Mouse (Mus musculus) CH12.LX (cell line): ENCODE data around the gene 4930402F06Rik.

Experiments used
- CTCF ChIP-seq, 2 experiments: IDR thresholded peaks in 1 of 2; conservative IDR thresholded peaks in 1 of 2; 2 replicates each; pipeline ENCODE4 v1.5.1; 2011 to 2012; ENCODE audit warnings: low read depth in 2 of 2, low read length in 2 of 2, improper control_type of control experiment in 1 of 2, inconsistent platforms in 1 of 2, mild to moderate bottlenecking in 1 of 2, moderate library complexity in 1 of 2
- HCFC1 ChIP-seq: IDR thresholded peaks from 2 replicates; pipeline ENCODE4 v1.6.1; 2012; ENCODE audit warnings: low read depth, mild to moderate bottlenecking, inconsistent platforms, low read length, improper control_type of control experiment
- MAFK ChIP-seq: IDR thresholded peaks from 2 replicates; pipeline ENCODE4 v1.6.1; 2011; ENCODE audit warnings: low read length, improper control_type of control experiment; ENCODE audit not compliant: insufficient replicate concordance
- MAZ ChIP-seq: IDR thresholded peaks from 2 replicates; pipeline ENCODE4 v1.6.1; 2012; ENCODE audit warnings: low read depth, mild to moderate bottlenecking, inconsistent platforms, low read length, improper control_type of control experiment, moderate library complexity
- MXI1 ChIP-seq: IDR thresholded peaks from 2 replicates; pipeline ENCODE4 v1.6.1; 2011; ENCODE audit warnings: mild to moderate bottlenecking, low read depth, low read length, improper control_type of control experiment
- POLR2A ChIP-seq: IDR thresholded peaks from 2 replicates; pipeline ENCODE4 v1.6.1; 2011; ENCODE audit warnings: low read depth, mild to moderate bottlenecking, improper control_type of control experiment, low read length
- SIN3A ChIP-seq: IDR thresholded peaks from 2 replicates; pipeline ENCODE4 v1.6.1; 2012; ENCODE audit warnings: low read length, improper control_type of control experiment, inconsistent platforms
- TBP ChIP-seq: conservative IDR thresholded peaks from 2 replicates; pipeline ENCODE4 v1.6.1; 2011; ENCODE audit warnings: low read depth, low read length, improper control_type of control experiment
- TCF12 ChIP-seq: IDR thresholded peaks from 2 replicates; pipeline ENCODE4 v1.6.1; 2014; ENCODE audit warnings: low read depth, mild to moderate bottlenecking, inconsistent platforms, low read length, improper control_type of control experiment
- UBTF ChIP-seq: IDR thresholded peaks from 2 replicates; pipeline ENCODE4 v1.6.1; 2012; ENCODE audit warnings: low read depth, mild to moderate bottlenecking, inconsistent platforms, low read length, improper control_type of control experiment, moderate library complexity
- USF1 ChIP-seq: IDR thresholded peaks from 2 replicates; pipeline ENCODE4 v1.6.1; 2014; ENCODE audit warnings: low read depth, mild to moderate bottlenecking, inconsistent platforms, low read length, improper control_type of control experiment
- ZMIZ1 ChIP-seq: IDR thresholded peaks from 2 replicates; pipeline ENCODE4 v1.6.1; 2012; ENCODE audit warnings: low read depth, mild to moderate bottlenecking, inconsistent platforms, low read length, improper control_type of control experiment

DNA sequence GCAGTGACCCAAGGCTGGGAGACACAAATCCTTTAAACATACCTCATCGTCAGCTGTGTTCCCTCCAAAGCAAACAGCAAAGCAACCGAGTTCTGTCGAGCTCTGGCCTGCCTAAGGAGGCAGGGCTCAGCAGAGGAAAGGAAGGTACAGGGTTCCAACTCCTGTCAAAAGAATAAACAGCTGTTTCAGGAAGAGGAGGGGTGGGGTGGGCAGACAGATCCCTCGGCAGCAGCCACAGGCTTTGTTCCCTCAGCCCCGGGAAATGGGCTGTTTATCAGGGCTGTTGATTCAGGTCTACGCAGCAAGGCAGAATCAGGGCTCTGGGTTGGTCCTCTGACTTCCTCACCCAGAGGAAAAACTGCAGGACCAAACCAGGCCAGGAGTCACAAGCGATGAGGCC, 35.5 kb upstream of the 4930402F06Rik start:
- TF ChIP-seq HCFC1 (no peak), ZMIZ1 (no peak), POLR2A (no peak), CTCF (conservative IDR thresholded peaks at IDR 0.05 in 1 of 2, IDR thresholded peaks at IDR 0.05 in 1 of 2; ENCODE audit: low read depth in 2 of 2, low read length in 2 of 2) (no peak), UBTF (no peak), MXI1 (no peak), USF1 (no peak), TCF12 (no peak), SIN3A (no peak), MAFK (no peak), MAZ (no peak), TBP (no peak)
